Mouse (Mus musculus) gastrocnemius, adult 18-20 months (tissue): ENCODE measurements at regions not wholly inside any gene's neighbourhood (a gene's known extent, or its start where the extent isn't known, plus 50 kb on each side); places are given as distances from the start of the nearest gene placed in this dataset.
"Not testable (repeated sequence)": the region's sequence is repeated elsewhere in the genome, so short reads cannot be mapped to it uniquely, and the experiment has no call there.

Experiments used
- DNase-seq: peaks from one replicate; pipeline ENCODE4 v3.0.0; 2021; ENCODE audit warnings: low spot score

DNA sequence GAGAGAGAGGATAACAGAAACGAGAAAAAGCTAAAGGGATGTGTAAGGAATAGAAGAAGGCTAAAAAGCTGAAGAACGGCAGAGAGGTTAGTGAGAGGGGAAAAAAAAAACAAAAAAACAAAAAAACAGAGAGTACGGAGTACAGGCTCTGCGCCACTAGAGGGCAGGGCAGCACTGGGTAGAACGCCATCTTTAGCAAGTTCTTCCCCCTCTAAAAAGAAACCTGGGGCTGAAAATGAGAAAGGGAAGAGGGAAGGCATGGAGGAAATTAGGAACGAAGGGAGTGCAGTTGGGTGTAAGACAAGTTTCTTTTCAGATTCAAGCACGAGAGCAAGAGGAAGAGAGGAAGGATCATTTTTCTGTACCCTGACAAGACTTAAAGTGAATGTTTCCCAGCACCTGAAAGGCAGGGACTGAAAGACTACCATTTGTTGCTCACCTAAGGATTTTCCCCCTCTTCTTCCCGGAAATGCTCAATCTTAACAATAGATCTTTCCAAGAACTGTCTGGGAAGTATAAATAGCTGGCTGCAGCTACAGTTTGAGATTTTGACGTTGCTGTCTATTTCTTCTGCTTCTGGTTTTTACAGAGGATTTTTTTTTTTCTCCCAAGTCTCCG is 195.6 kb downstream of the Fam198b start:
- DNase-seq: peak; percentile 54

DNA sequence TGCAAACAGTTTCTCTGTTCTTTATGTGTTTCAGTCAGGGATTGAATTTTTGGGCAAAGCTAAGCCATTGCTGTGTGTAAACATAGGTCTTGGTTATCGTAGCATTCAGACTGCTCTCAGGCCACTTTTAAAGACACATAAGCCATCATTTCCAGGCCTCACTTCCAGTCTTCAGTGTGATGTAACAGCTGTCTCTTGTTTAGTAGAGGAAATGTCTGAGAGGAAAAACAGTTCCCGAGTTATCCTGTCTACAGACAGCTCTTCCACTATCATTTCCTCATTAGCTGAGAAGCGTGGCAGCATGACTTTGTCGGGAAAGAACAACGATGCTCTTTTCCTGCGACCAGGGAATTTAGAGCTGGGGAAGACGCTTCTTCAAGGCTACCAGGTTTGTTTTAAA is 196.9 kb downstream of the Fam198b start:
- no peak for DNase-seq

- DNase-seq: no peak
Observed at GRCm38 (mm10) chr3:80082780-80083519, 198.6 kb downstream of the Fam198b start.

GRCm38 (mm10) chr3:80084168-80084567 is 199.8 kb downstream of the Fam198b start:
- DNase-seq: no peak

DNA sequence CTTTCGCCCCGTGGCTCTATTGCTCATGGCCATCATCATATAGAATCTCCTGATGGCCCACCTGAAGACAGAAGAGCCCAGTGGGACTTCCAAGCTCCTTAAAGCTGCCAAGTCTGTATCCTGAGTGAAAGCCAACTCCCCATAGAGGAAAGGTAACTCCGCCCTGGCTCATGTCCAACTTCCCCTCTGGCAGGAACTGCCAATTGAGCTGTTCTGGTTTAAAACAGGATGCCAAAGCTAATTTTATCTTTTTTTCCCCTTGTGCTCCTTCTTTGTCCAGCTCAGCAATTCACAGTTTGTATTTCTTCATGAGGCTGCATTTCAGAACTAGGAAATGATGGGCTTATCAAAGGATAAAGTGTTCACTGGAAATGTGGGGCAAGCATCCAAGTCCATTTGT is 215.3 kb downstream of the Fam198b start:
- DNase-seq: peak; percentile 23

GRCm38 (mm10) chr3:80120177-80120736 is 235.9 kb downstream of the Fam198b start:
- peak; percentile 2 for DNase-seq

- no peak for DNase-seq
Observed at GRCm38 (mm10) chr3:80123666-80124065, 239.3 kb downstream of the Fam198b start.

- DNase-seq: no peak
Observed at GRCm38 (mm10) chr3:80124621-80125020, 240.3 kb downstream of the Fam198b start.

DNA sequence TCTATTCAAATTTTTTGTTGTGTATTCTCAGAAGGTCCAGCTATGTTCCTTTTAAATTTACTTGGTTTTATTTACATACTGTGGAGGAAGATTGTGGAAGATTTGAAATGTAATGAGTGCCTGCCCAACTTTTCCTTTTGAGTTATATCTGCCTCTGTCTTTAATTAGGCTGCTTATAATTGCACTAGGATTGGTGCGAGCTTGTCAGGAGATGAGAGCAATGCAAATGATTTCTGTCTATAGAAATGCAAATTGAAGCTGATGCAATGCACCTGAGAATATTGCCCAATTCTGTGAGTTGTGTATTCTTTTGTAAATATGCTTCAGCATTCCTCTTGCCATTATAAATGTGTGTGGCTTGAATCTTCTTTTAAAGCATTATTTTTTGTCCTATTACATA is 257.4 kb downstream of the Fam198b start:
- DNase-seq: no peak

- DNase-seq: no peak
Observed at GRCm38 (mm10) chr3:80160473-80160872, 276.1 kb downstream of the Fam198b start.

GRCm38 (mm10) chr3:80181749-80182148 is 297.4 kb downstream of the Fam198b start:
- no peak for DNase-seq

DNA sequence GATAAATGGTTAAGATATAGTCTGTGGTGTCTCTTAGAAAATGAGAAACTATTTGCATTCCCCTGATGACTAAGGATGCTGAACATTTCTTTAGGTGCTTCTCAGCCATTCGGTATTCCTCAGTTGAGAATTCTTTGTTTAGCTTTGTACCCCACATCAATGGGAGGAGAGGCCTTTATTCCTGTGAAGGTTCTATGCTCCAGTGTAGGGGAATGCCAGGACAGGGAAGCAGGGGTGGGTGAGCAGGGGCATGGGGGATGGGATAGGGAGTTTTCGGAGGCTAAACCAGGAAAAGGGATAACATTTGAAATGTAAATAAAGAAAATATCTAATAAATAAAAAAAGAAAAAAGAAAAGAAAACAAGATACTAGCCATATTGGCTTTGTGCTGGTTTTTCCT is 297.8 kb downstream of the Fam198b start:
- DNase-seq: not testable (repeated sequence)

DNA sequence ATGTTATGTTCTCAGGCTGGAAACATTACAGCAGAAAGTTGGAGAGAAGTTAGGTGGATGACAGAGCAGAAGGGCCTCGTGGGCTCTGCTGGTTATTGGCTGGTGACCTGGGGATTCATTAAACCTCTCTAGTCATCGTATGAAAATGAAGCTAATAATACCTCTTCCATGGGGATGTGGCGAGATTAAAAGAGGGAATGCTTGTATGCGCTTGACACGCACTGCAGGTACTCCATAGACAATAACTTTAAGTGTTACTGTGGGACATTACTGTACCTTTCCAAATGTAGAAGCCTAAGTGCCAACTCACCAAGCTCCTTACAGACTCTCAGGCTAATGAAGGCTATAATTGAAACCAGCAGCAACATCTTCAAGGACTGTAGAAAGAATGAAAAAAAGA is 303.1 kb downstream of the Fam198b start:
- DNase-seq: no peak

GRCm38 (mm10) chr3:80200904-80201303 is 316.6 kb downstream of the Fam198b start:
- DNase-seq: no peak

DNA sequence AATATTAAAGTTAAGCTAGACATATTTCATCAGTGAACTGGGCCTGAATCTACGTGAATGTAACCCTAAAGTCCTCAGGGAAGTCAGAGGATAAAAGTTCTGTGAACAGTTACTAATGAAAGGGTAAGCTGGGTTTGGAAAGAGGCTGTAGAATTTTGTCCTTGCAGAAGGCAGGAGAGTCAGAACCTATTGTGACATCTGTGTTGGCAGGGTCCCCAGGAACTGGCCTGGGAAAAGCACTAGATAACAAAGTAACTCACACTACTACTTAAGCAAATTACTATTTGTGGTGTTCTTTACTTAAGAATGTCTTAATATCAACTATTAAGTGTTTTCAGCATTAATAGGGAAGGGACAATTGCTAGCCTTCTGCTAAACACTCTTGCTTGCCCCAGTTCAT is 320.5 kb downstream of the Fam198b start:
- DNase-seq: no peak

- no peak for DNase-seq
Observed at GRCm38 (mm10) chr3:80205351-80205750, 321.0 kb downstream of the Fam198b start.

DNA sequence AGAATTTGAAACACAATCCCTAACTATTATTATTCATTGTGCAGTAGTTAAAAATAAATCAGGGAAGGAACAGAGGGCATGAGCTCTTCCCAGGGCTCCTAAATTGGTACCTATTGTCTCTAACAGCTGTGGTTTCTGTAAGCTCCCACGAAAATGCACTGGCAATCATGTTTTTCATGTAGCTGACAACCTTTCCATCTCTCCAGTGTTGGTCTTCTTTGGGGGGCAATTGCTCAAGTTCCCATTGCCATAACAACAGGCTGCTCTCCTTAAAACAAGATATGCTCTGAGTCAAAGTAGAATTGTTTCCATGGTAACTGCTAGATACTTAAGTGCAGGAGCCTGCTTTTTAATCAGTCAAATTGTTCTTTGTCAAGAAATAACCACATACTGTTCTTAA is 322.7 kb downstream of the Fam198b start:
- no peak for DNase-seq

- DNase-seq: no peak
Observed at GRCm38 (mm10) chr3:80208028-80208427, 323.7 kb downstream of the Fam198b start.

DNA sequence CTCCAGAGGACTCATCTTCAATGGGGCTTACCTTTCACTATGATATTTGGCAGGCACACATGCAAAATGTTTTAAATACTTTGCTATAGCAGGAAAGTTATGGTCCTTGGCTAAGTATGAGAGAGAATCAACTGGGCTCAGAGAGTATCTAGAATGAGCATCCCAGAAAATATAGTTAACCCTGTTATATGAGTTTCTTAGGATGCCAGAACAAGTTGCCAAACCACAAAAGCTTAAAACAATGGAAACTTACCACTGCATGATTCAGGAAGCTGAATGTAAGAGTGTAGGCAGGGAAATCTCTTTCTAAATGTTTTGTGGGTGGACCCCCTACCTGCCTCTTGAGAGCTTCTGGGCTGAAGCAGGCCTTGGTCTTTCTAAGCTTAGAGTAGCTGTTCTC is 325.3 kb downstream of the Fam198b start:
- no peak for DNase-seq

- no peak for DNase-seq
Observed at GRCm38 (mm10) chr3:80211323-80212109, 327.2 kb downstream of the Fam198b start.

DNA sequence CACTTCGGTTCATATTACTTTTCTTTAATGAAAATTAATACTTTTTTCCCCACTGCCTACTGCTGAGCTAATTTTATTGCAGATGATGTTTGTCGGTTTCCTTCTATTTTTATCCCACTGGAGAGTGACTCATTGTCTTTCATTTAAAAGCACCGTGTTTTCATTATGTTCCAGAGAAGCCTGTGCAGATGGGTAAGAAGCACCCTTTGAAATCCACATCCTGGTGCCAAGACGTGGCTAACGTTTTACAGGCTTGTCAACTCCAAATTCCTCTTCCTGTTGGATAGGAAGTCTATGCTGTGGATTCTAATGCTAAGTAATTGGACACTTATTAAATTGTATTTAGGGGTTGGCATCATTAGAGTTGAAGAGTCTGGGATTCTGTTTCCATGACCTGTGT is 364.3 kb downstream of the Fam198b start:
- DNase-seq: no peak

- no peak for DNase-seq
Observed at GRCm38 (mm10) chr3:80249974-80250373, 365.6 kb downstream of the Fam198b start.
